8 mouse cellular contexts compared by ENCODE assay signal in genomic region chr2:101678236-101679021, GRCm38 (mm10). TPM values are rescaled to one million over a fixed set of nuclear protein-coding genes. Genes with fewer than 3 reads are reported as not detected.
DNase-seq lines count a peak whose midpoint lies in the region; ATAC-seq and TF ChIP-seq lines count a peak whose summit lies in the region.

Gene Traf6 (plus strand): TSS chr2:101678429.

- peak; percentile 82 to 95 for TF ChIP-seq POLR2A in MEL (IDR thresholded peaks at IDR 0.05; ENCODE audit: control insufficient read depth in 1 of 2, insufficient read depth in 1 of 2, low read depth in 1 of 2, low read length in 2 of 2, poor library complexity in 1 of 2)
- peak; percentile 51; the same call in 1 of the 2 replicates for TF ChIP-seq POLR2A in lung, adult 2 months (IDR thresholded peaks at IDR 0.05; ENCODE audit: borderline replicate concordance, extremely low read depth, low read depth, low read length)

- peak; percentile 95 for ATAC-seq in forebrain, embryonic 16.5 days
- peak; percentile 90 for ATAC-seq in neural tube, embryonic 15.5 days (ENCODE audit: low FRiP score)

- H3K9ac ChIP-seq in MEL (ENCODE audit: control insufficient read depth, low read depth, low read length, poor library complexity, severe bottlenecking), result peak within 1 kb of the TSS; percentile 93
- H3K9ac ChIP-seq in forebrain, embryonic 16.5 days (replicated peaks; ENCODE audit: low read depth, low read length), result peak within 1 kb of the TSS; percentile 92
- peak within 1 kb of the TSS; percentile 80 for H3K9ac ChIP-seq in neural tube, embryonic 15.5 days (replicated peaks)

- no peak for TF ChIP-seq RAD21 in MEL (IDR thresholded peaks at IDR 0.05; ENCODE audit: low read depth, low read length)

- H3K36me3 ChIP-seq in MEL (ENCODE audit: control insufficient read depth in 1 of 2, insufficient read depth in 2 of 2, low read length in 2 of 2), result peaks cover 0 to 5% of the 10 kb centered on the region in 2 experiments; a peak in 2 of 4 replicates
- no peaks in the 10 kb centered on the region for H3K36me3 ChIP-seq in forebrain, embryonic 16.5 days (ENCODE audit: control insufficient read depth, insufficient read depth)
- no peaks in the 10 kb centered on the region for H3K36me3 ChIP-seq in neural tube, embryonic 15.5 days

- H3K4me3 ChIP-seq in MEL (ENCODE audit: control insufficient read depth in 1 of 2, insufficient read depth in 1 of 2, low read depth in 2 of 2, low read length in 2 of 2), result peak within 1 kb of the TSS; percentile 81 to 91
- peak within 1 kb of the TSS; percentile 80 for H3K4me3 ChIP-seq in forebrain, embryonic 16.5 days (replicated peaks; ENCODE audit: low read length)
- H3K4me3 ChIP-seq in lung, adult 2 months (replicated peaks; ENCODE audit: extremely low read depth, low read depth, low read length), result peak within 1 kb of the TSS; percentile 81
- peak within 1 kb of the TSS; percentile 81 for H3K4me3 ChIP-seq in neural tube, embryonic 15.5 days (replicated peaks)

- DNase-seq in MEL (ENCODE audit: low read depth, low spot score), result peak; percentile 92
- DNase-seq in cerebellum, adult 18-20 months, result peak; percentile 83 to 85
- peak; percentile 74 for DNase-seq in heart, postnatal 25 days (ENCODE audit: low spot score)
- DNase-seq in layer of hippocampus, adult 18-20 months (ENCODE audit: low spot score in 2 of 2), result peak; percentile 81 to 89
- DNase-seq in lung, adult 2 months, result peak; percentile 82
- DNase-seq in testis, postnatal 10 days (ENCODE audit: low spot score), result peak; percentile 92

- under 1% methylated on average over 67 of the region's 68 CpGs for WGBS in forebrain, embryonic 16.5 days
- WGBS in lung, adult 2 months, result under 1% methylated on average over 68 of the region's 68 CpGs
- under 1% methylated on average over 67 of the region's 68 CpGs for WGBS in neural tube, embryonic 15.5 days

- no peak for TF ChIP-seq EP300 in MEL (IDR thresholded peaks at IDR 0.05; ENCODE audit: low read depth in 1 of 2, low read length in 2 of 2)

- peaks cover 0 to 3% of the 10 kb centered on the region in 2 experiments; a peak in 2 of 4 replicates for H3K4me1 ChIP-seq in MEL (ENCODE audit: control insufficient read depth in 1 of 2, insufficient read depth in 2 of 2, low read length in 2 of 2)
- H3K4me1 ChIP-seq in forebrain, embryonic 16.5 days (replicated peaks; ENCODE audit: control insufficient read depth, insufficient read depth, low read length), result peaks cover 16% of the 10 kb centered on the region
- H3K4me1 ChIP-seq in lung, adult 2 months (ENCODE audit: control insufficient read depth, insufficient read depth, low read length), result peaks cover 11% of the 10 kb centered on the region
- H3K4me1 ChIP-seq in neural tube, embryonic 15.5 days, result peaks cover 10% of the 10 kb centered on the region

- peaks cover 0 to 4% of the 10 kb centered on the region in 2 experiments; a peak in 2 of 4 replicates for H3K27me3 ChIP-seq in MEL (ENCODE audit: control insufficient read depth in 1 of 2, insufficient read depth in 2 of 2, low read length in 2 of 2)
- H3K27me3 ChIP-seq in forebrain, embryonic 16.5 days (replicated peaks; ENCODE audit: control insufficient read depth, insufficient read depth, low read length), result no peaks in the 10 kb centered on the region; the same call in 1 of the 2 replicates
- 0 out of 2 replicates have a peak, but pooled peaks cover 2% of the 10 kb centered on the region for H3K27me3 ChIP-seq in neural tube, embryonic 15.5 days (replicated peaks)

- peak within 1 kb of the TSS; percentile 78 for H3K4me2 ChIP-seq in forebrain, embryonic 16.5 days (ENCODE audit: low read length)
- H3K4me2 ChIP-seq in neural tube, embryonic 15.5 days, result peak within 1 kb of the TSS; percentile 82

- H3K27ac ChIP-seq in MEL (ENCODE audit: control insufficient read depth, low read depth, low read length), result no peak within 1 kb of the TSS
- H3K27ac ChIP-seq in forebrain, embryonic 16.5 days (ENCODE audit: low read length), result peak within 1 kb of the TSS; percentile 41; the same call in 1 of the 2 replicates
- peak within 1 kb of the TSS; percentile 49 for H3K27ac ChIP-seq in neural tube, embryonic 15.5 days (replicated peaks)

- H3K9me3 ChIP-seq in MEL (replicated peaks; ENCODE audit: insufficient read depth, low read length), result no peaks in the 10 kb centered on the region
- no peaks in the 10 kb centered on the region for H3K9me3 ChIP-seq in forebrain, embryonic 16.5 days (ENCODE audit: control insufficient read depth, low read length)
- H3K9me3 ChIP-seq in neural tube, embryonic 15.5 days (replicated peaks), result no peaks in the 10 kb centered on the region

- H3K79me2 ChIP-seq in MEL (ENCODE audit: control insufficient read depth, insufficient read depth, low read length, poor library complexity), result peaks cover 20% of the 10 kb centered on the region

- TF ChIP-seq CTCF in MEL (IDR thresholded peaks at IDR 0.05 in 2 of 3, conservative IDR thresholded peaks at IDR 0.05 in 1 of 3; ENCODE audit: control insufficient read depth in 1 of 3, insufficient read depth in 1 of 3, low read depth in 2 of 3, low read length in 3 of 3, poor library complexity in 1 of 3, severe bottlenecking in 1 of 3), result peak in 2 of 3 experiments; percentile 85 to 96; a peak in 5 of 6 replicates
- peak; percentile 46 for TF ChIP-seq CTCF in lung, adult 2 months (IDR thresholded peaks at IDR 0.05; ENCODE audit: insufficient read depth, low read length)

- intact Hi-C loops in heart, postnatal 25 days (cut with DNase I), result no loop called here

TF ChIP-seq in MEL, 35 proteins besides CTCF, POLR2A, EP300 and RAD21:
- TF ChIP-seq POLR2AphosphoS2 (IDR thresholded peaks at IDR 0.05; ENCODE audit: low read length) (no peak), MAFK (IDR thresholded peaks at IDR 0.05; ENCODE audit: borderline replicate concordance, low read depth, low read length) (no peak), CHD1 (IDR thresholded peaks at IDR 0.05; ENCODE audit: low read depth, low read length) (no peak), POLR2AphosphoS5 (IDR thresholded peaks at IDR 0.05; ENCODE audit: borderline replicate concordance, low read depth, low read length) (no peak), ELF1 (IDR thresholded peaks at IDR 0.05; ENCODE audit: low read depth, low read length) (peak; percentile 96), MYC (IDR thresholded peaks at IDR 0.05; ENCODE audit: low read depth, low read length) (no peak), GABPA (IDR thresholded peaks at IDR 0.05; ENCODE audit: low read depth, low read length) (peak; percentile 65; the same call in 1 of the 2 replicates), ZKSCAN1 (IDR thresholded peaks at IDR 0.05; ENCODE audit: low read depth, low read length) (no peak), MXI1 (IDR thresholded peaks at IDR 0.05; ENCODE audit: low read depth, low read length) (peak; percentile 47; the same call in 1 of the 2 replicates), TCF12 (IDR thresholded peaks at IDR 0.05; ENCODE audit: low read depth, low read length) (peak; percentile 49), ZC3H11A (IDR thresholded peaks at IDR 0.05; ENCODE audit: low read depth, low read length) (no peak), SMC3 (IDR thresholded peaks at IDR 0.05; ENCODE audit: low read depth, low read length) (no peak), CHD2 (IDR thresholded peaks at IDR 0.05; ENCODE audit: low read length) (no peak), NELFE (IDR thresholded peaks at IDR 0.05; ENCODE audit: low read depth, low read length) (peak; percentile 78), ZMIZ1 (IDR thresholded peaks at IDR 0.05; ENCODE audit: low read depth, low read length) (no peak), ZNF384 (IDR thresholded peaks at IDR 0.05; ENCODE audit: low read depth, low read length) (no peak), SIN3A (IDR thresholded peaks at IDR 0.05; ENCODE audit: low read length) (peak; percentile 78), ETS1 (IDR thresholded peaks at IDR 0.05; ENCODE audit: low read depth, low read length) (no peak), MAZ (IDR thresholded peaks at IDR 0.05; ENCODE audit: low read depth, low read length) (peak; percentile 77; the same call in 1 of the 2 replicates), TBP (IDR thresholded peaks at IDR 0.05; ENCODE audit: low read depth, low read length) (peak; percentile 54; the same call in 1 of the 2 replicates), MAX (IDR thresholded peaks at IDR 0.05; ENCODE audit: low read length) (no peak), HCFC1 (IDR thresholded peaks at IDR 0.05; ENCODE audit: low read depth, low read length) (peak; percentile 87)

RNA-seq across cellular contexts. Expression of gene Traf6, which starts in this region (rescaled TPM):
- total RNA-seq in MEL (2012; rRNA removed), result 11.8 and 12.7 TPM in 2 replicates
- polyA plus RNA-seq in MEL (2012; ENCODE audit: insufficient read depth in 1 of 2, insufficient read length in 2 of 2, low read depth in 1 of 2, low replicate concordance in 2 of 2, missing spikeins in 1 of 2), result 10 to 100 TPM in 1 of 2 experiments, not detected in 1; 18.0 TPM
- 9.7 and 13.7 TPM in 2 replicates for polyA plus RNA-seq in forebrain, embryonic 16.5 days (2015; fragmentation: Nextera tagmentation; extraction: Ambion mirVana)
- total RNA-seq in heart, postnatal 25 days (2021), result 1 to 10 TPM; 8.9 to 9.3 TPM
- total RNA-seq in layer of hippocampus, adult 18-20 months (2021), result 10 to 100 TPM; 15.7 to 15.8 TPM
- polyA plus RNA-seq in lung, adult 2 months (2012; rRNA removed), result 9.7 and 12.5 TPM in 2 replicates
- 4.0 and 5.5 TPM in 2 replicates for polyA plus RNA-seq in neural tube, embryonic 15.5 days (2015; fragmentation: Nextera tagmentation; extraction: Ambion mirVana)
